Mouse (Mus musculus): ENCODE data around the gene Dync1h1.

DNA sequence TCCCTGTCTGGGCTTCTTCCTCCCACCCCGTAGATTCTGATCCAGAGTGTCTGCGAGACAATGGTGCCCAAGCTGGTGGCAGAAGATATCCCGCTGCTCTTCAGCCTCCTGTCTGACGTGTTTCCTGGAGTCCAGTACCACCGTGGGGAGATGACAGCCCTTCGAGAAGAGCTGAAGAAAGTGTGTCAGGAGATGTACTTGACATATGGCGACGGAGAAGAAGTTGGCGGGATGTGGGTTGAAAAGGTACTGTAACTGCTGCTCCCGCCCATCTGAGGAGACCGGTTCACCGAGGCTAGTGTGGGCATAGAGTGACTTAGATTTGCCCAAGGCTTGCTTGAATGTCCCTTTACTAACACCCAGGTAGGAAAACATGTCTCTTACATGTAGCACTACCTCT is 35.0 kb downstream of the Dync1h1 start:
- TF ChIP-seq CTCF (IDR thresholded peaks at IDR 0.05; ENCODE audit: control insufficient read depth, insufficient read depth, insufficient replicate concordance, low read depth, low read length) (no peak), POLR2A (IDR thresholded peaks at IDR 0.05; ENCODE audit: control insufficient read depth, low read depth, low read length) (no peak)
